Comparison of ENCODE assay signal across 21 mouse cellular contexts in genomic region chr9:42158652-42159051, GRCm38 (mm10). TPM values are rescaled to one million over a fixed set of nuclear protein-coding genes. Genes with fewer than 3 reads are reported as not detected.
DNase-seq lines count a peak whose midpoint lies in the region; ATAC-seq lines count a peak whose summit lies in the region.
"Had no signal": no experiment of that assay in that cellular context is flagged by ENCODE, and none has a peak within 500 bp of the region (broad histone marks: within the 10 kb centered on the region; RNA-seq: fewer than 3 reads in every experiment).

No protein-coding gene starts in this region.

- H3K9me3 ChIP-seq in forebrain, embryonic 11.5 days (ENCODE audit: control insufficient read depth, low read length), result no peaks in the 10 kb centered on the region
- no peaks in the 10 kb centered on the region for H3K9me3 ChIP-seq in forebrain, embryonic 15.5 days
- H3K9me3 ChIP-seq in kidney, embryonic 15.5 days (replicated peaks), result no peaks in the 10 kb centered on the region
- H3K9me3 ChIP-seq in heart, embryonic 12.5 days (replicated peaks), result no peaks in the 10 kb centered on the region
- H3K9me3 ChIP-seq: forebrain, embryonic 13.5 days; hindbrain, embryonic 13.5 days; limb, embryonic 13.5 days; liver, embryonic 15.5 days; midbrain, embryonic 10.5 days; stomach, embryonic 15.5 days had no signal

- H3K4me1 ChIP-seq in forebrain, embryonic 11.5 days (replicated peaks; ENCODE audit: control insufficient read depth, insufficient read depth, low read length), result no peaks in the 10 kb centered on the region
- H3K4me1 ChIP-seq in forebrain, embryonic 15.5 days, result no peaks in the 10 kb centered on the region
- no peaks in the 10 kb centered on the region for H3K4me1 ChIP-seq in kidney, embryonic 15.5 days
- no peaks in the 10 kb centered on the region; the same call in none of the 2 replicates for H3K4me1 ChIP-seq in heart, embryonic 12.5 days (replicated peaks)
- H3K4me1 ChIP-seq: forebrain, embryonic 13.5 days; hindbrain, embryonic 13.5 days; limb, embryonic 13.5 days; liver, embryonic 15.5 days; midbrain, embryonic 10.5 days; stomach, embryonic 15.5 days had no signal

- H3K9ac ChIP-seq in forebrain, embryonic 11.5 days (ENCODE audit: low read length), result no peak overlapping the region
- H3K9ac ChIP-seq in forebrain, embryonic 15.5 days (replicated peaks), result no peak overlapping the region
- H3K9ac ChIP-seq in kidney, embryonic 15.5 days, result no peak overlapping the region
- no peak overlapping the region for H3K9ac ChIP-seq in heart, embryonic 12.5 days
- H3K9ac ChIP-seq: forebrain, embryonic 13.5 days; hindbrain, embryonic 13.5 days; limb, embryonic 13.5 days; liver, embryonic 15.5 days; stomach, embryonic 15.5 days had no signal

- no peak overlapping the region for H3K4me3 ChIP-seq in forebrain, embryonic 11.5 days (ENCODE audit: low read depth, low read length)
- H3K4me3 ChIP-seq in forebrain, embryonic 15.5 days, result no peak overlapping the region
- H3K4me3 ChIP-seq in kidney, embryonic 15.5 days (replicated peaks), result no peak overlapping the region
- no peak overlapping the region for H3K4me3 ChIP-seq in heart, embryonic 12.5 days
- H3K4me3 ChIP-seq: forebrain, embryonic 13.5 days; heart, adult 2 months; hindbrain, embryonic 13.5 days; limb, embryonic 13.5 days; liver, embryonic 15.5 days; midbrain, embryonic 10.5 days; stomach, embryonic 15.5 days had no signal

- H3K27ac ChIP-seq in forebrain, embryonic 11.5 days (ENCODE audit: low read depth, low read length), result no peak overlapping the region
- no peak overlapping the region for H3K27ac ChIP-seq in forebrain, embryonic 15.5 days (replicated peaks)
- H3K27ac ChIP-seq in kidney, embryonic 15.5 days, result no peak overlapping the region
- H3K27ac ChIP-seq in heart, embryonic 12.5 days (ENCODE audit: poor library complexity, severe bottlenecking), result no peak overlapping the region
- H3K27ac ChIP-seq: forebrain, embryonic 13.5 days; heart, adult 2 months; hindbrain, embryonic 13.5 days; limb, embryonic 13.5 days; liver, embryonic 15.5 days; midbrain, embryonic 10.5 days; stomach, embryonic 15.5 days had no signal

- no peaks in the 10 kb centered on the region for H3K36me3 ChIP-seq in forebrain, embryonic 11.5 days (ENCODE audit: control insufficient read depth, insufficient read depth, low read length)
- H3K36me3 ChIP-seq in forebrain, embryonic 15.5 days, result no peaks in the 10 kb centered on the region
- no peaks in the 10 kb centered on the region for H3K36me3 ChIP-seq in kidney, embryonic 15.5 days
- H3K36me3 ChIP-seq in heart, embryonic 12.5 days, result no peaks in the 10 kb centered on the region
- H3K36me3 ChIP-seq: hindbrain, embryonic 13.5 days; limb, embryonic 13.5 days; liver, embryonic 15.5 days; midbrain, embryonic 10.5 days; stomach, embryonic 15.5 days had no signal

- WGBS in forebrain, embryonic 11.5 days, result 80% methylated on average over 5 of the region's 5 CpGs
- 75% methylated on average over 5 of the region's 5 CpGs for WGBS in forebrain, embryonic 15.5 days
- 45% methylated on average over 5 of the region's 5 CpGs for WGBS in kidney, embryonic 15.5 days
- WGBS in heart, embryonic 12.5 days, result 60% methylated on average over 5 of the region's 5 CpGs

- H3K4me2 ChIP-seq in forebrain, embryonic 11.5 days (ENCODE audit: low read depth, low read length, severe bottlenecking), result no peak overlapping the region
- no peak overlapping the region for H3K4me2 ChIP-seq in forebrain, embryonic 15.5 days (replicated peaks)
- no peak overlapping the region for H3K4me2 ChIP-seq in kidney, embryonic 15.5 days
- no peak overlapping the region for H3K4me2 ChIP-seq in heart, embryonic 12.5 days
- H3K4me2 ChIP-seq: forebrain, embryonic 13.5 days; hindbrain, embryonic 13.5 days; limb, embryonic 13.5 days; liver, embryonic 15.5 days; stomach, embryonic 15.5 days had no signal

- ATAC-seq in forebrain, embryonic 11.5 days (replicated peaks; ENCODE audit: low FRiP score), result no peak
- ATAC-seq in forebrain, embryonic 15.5 days (replicated peaks), result no peak
- peak; percentile 99 for ATAC-seq in megakaryocyte, adult 5-6 weeks (ENCODE audit: poor library complexity, severe bottlenecking)
- ATAC-seq in kidney, embryonic 15.5 days (replicated peaks; ENCODE audit: low FRiP score), result no peak
- no peak for ATAC-seq in heart, embryonic 12.5 days (ENCODE audit: insufficient number of reproducible peaks, low FRiP score)
- ATAC-seq: forebrain, embryonic 13.5 days; intestine, embryonic 16.5 days; Patski had no signal

- no peaks in the 10 kb centered on the region for H3K27me3 ChIP-seq in forebrain, embryonic 11.5 days (ENCODE audit: control insufficient read depth, insufficient read depth, low read length)
- H3K27me3 ChIP-seq in forebrain, embryonic 15.5 days, result no peaks in the 10 kb centered on the region
- H3K27me3 ChIP-seq in kidney, embryonic 15.5 days, result no peaks in the 10 kb centered on the region
- no peaks in the 10 kb centered on the region for H3K27me3 ChIP-seq in heart, embryonic 12.5 days (replicated peaks)
- H3K27me3 ChIP-seq: forebrain, embryonic 13.5 days; hindbrain, embryonic 13.5 days; limb, embryonic 13.5 days; liver, embryonic 15.5 days; Patski; stomach, embryonic 15.5 days had no signal

- DNase-seq in forebrain, embryonic 11.5 days (ENCODE audit: low spot score), result peak; percentile 17
- DNase-seq in T-cell, adult 2 months (ENCODE audit: low spot score), result peak; percentile 52
- DNase-seq in thymus, postnatal 0 days (ENCODE audit: low spot score), result peak; percentile 63
- DNase-seq in adrenal gland, postnatal 14 days, result no peak
- DNase-seq: cerebellum, postnatal 10 days; heart, adult 2 months; kidney, postnatal 14 days; layer of hippocampus, adult 9-11 months; lung, postnatal 14 days had no signal

RNA-seq across cellular contexts. Expression of gene Sorl1, which starts 34.6 kb away (rescaled TPM):
- polyA plus RNA-seq in forebrain, embryonic 11.5 days (2014; fragmentation: Nextera tagmentation; extraction: Ambion mirVana), result 7.0 and 8.1 TPM in 2 replicates
- polyA plus RNA-seq in forebrain, embryonic 15.5 days (2015; fragmentation: Nextera tagmentation; extraction: Ambion mirVana), result 18.3 and 18.8 TPM in 2 replicates
- 108 and 111 TPM in 2 replicates for total RNA-seq in megakaryocyte, adult 5-6 weeks (2015)
- total RNA-seq in megakaryocyte, adult 5-6 weeks (2017), result 123 and 172 TPM in 2 replicates
- polyA plus RNA-seq in thymus, postnatal 0 days (2015; fragmentation: Nextera tagmentation; extraction: Ambion mirVana), result 4.5 and 6.3 TPM in 2 replicates
- 16.8 and 17.8 TPM in 2 replicates for total RNA-seq in adrenal gland, postnatal 14 days (2021)
- 8.4 and 9.1 TPM in 2 replicates for polyA plus RNA-seq in kidney, embryonic 15.5 days (2015; fragmentation: Nextera tagmentation; extraction: Ambion mirVana)
- polyA plus RNA-seq in heart, embryonic 12.5 days (2016; fragmentation: Nextera tagmentation; extraction: Ambion mirVana), result 9.5 and 9.6 TPM in 2 replicates
